Mouse (Mus musculus) liver, embryonic 12.5 days (tissue): Measurements from ENCODE around the gene Mpped1. TPM values are rescaled to one million over a fixed set of nuclear protein-coding genes. Genes with fewer than 3 reads are reported as not detected.

Experiments
- ATAC-seq: fragments of 200-750 bp; cut with Nextera tagmentation; 2 replicates; pipeline ENCODE4 v1.8.0; 2017; ENCODE audit warnings: moderate number of reproducible peaks, mild to moderate bottlenecking, moderate library complexity
- H3K27ac ChIP-seq: fragments of 300-500 bp; sonication (generic); 2 replicates; pipeline ENCODE4 v1.5.1; 2016; ENCODE audit warnings: mild to moderate bottlenecking
- H3K27me3 ChIP-seq: fragments of 300-500 bp; sonication (generic); replicated peaks from 2 replicates; pipeline ENCODE4 v1.6.1; 2016; ENCODE audit warnings: mild to moderate bottlenecking, moderate library complexity
- H3K36me3 ChIP-seq: fragments of 300-500 bp; sonication (generic); 2 replicates; pipeline ENCODE4 v1.6.1; 2016; ENCODE audit warnings: mild to moderate bottlenecking, moderate library complexity
- H3K4me1 ChIP-seq: fragments of 300-500 bp; sonication (generic); 2 replicates; pipeline ENCODE4 v1.6.1; 2016
- H3K4me2 ChIP-seq: fragments of 300-500 bp; sonication (generic); 2 replicates; pipeline ENCODE4 v1.6.1; 2016; ENCODE audit warnings: mild to moderate bottlenecking, moderate library complexity
- H3K4me3 ChIP-seq: fragments of 300-500 bp; sonication (generic); 2 replicates; pipeline ENCODE4 v1.5.1; 2016; ENCODE audit warnings: mild to moderate bottlenecking, moderate library complexity
- H3K9ac ChIP-seq: fragments of 300-500 bp; sonication (generic); 2 replicates; pipeline ENCODE4 v1.6.1; 2016; ENCODE audit warnings: mild to moderate bottlenecking, moderate library complexity
- H3K9me3 ChIP-seq: fragments of 300-500 bp; sonication (generic); replicated peaks from 2 replicates; pipeline ENCODE4 v1.6.1; 2016; ENCODE audit warnings: mild to moderate bottlenecking, moderate library complexity
- WGBS: fragments of 180-500 bp; shearing (Covaris S2); methylation state at CpG from one replicate; pipeline ENCODE4 v1.1.7; 2016; ENCODE audit not compliant: insufficient replicate concordance; 5-methylcytosine and 5-hydroxymethylcytosine counted together
- polyA plus RNA-seq: library from polyadenylated mRNA; unstranded; fragments of >200 nt; fragmentation: Nextera tagmentation; extraction: Ambion mirVana; gene quantifications from 2 replicates; pipeline ENCODE4 v1.2.1, GENCODE M21; 2016

Gene Mpped1
- 0.10 and 0.11 TPM in 2 replicates for polyA plus RNA-seq

GRCm38 (mm10) chr15:83779387-83779786 is at the start of gene Mpped1:
TSS of gene Mpped1 (plus strand) at chr15:83779467.
- no peak within 1 kb of the TSS for H3K27ac ChIP-seq
- no peaks in the 10 kb centered on the region for H3K36me3 ChIP-seq
- H3K4me1 ChIP-seq, result no peaks in the 10 kb centered on the region
- H3K27me3 ChIP-seq, result peaks cover 68% of the 10 kb centered on the region
- no peak within 1 kb of the TSS for H3K9ac ChIP-seq
- peak within 1 kb of the TSS; percentile 54 for H3K4me2 ChIP-seq
- peak within 1 kb of the TSS; percentile 41 for H3K4me3 ChIP-seq
- WGBS, result 3% methylated on average over 27 of the region's 37 CpGs
- H3K9me3 ChIP-seq, result no peaks in the 10 kb centered on the region
- ATAC-seq, result no peak

- 46% methylated on average over 21 of the region's 21 CpGs for WGBS
- no peak overlapping the region for H3K9ac ChIP-seq
- no peak overlapping the region for H3K27ac ChIP-seq
- no peaks in the 10 kb centered on the region for H3K36me3 ChIP-seq
- no peak for ATAC-seq
- no peak overlapping the region for H3K4me3 ChIP-seq
- H3K4me2 ChIP-seq, result no peak overlapping the region
- H3K9me3 ChIP-seq, result no peaks in the 10 kb centered on the region
- no peaks in the 10 kb centered on the region for H3K4me1 ChIP-seq
- H3K27me3 ChIP-seq, result no peaks in the 10 kb centered on the region; the same call in 1 of the 2 replicates
These were observed 38.4 kb upstream of the Mpped1 start for GRCm38 (mm10) chr15:83740676-83741422.

- Histone ChIP-seq H3K4me1 (no peaks in the 10 kb centered on the region), H3K4me2 (no peak overlapping the region), H3K36me3 (no peaks in the 10 kb centered on the region), H3K27ac (no peak overlapping the region), H3K4me3 (no peak overlapping the region), H3K9me3 (no peaks in the 10 kb centered on the region), H3K27me3 (no peaks in the 10 kb centered on the region; the same call in 1 of the 2 replicates), H3K9ac (no peak overlapping the region)
- WGBS, result 64% methylated on average over 1 of the region's 1 CpGs
- ATAC-seq, result no peak
These were observed 37.2 kb upstream of the Mpped1 start for GRCm38 (mm10) chr15:83742018-83742417.

GRCm38 (mm10) chr15:83746311-83746710 is 33.0 kb upstream of the Mpped1 start:
- Histone ChIP-seq H3K9me3 (no peaks in the 10 kb centered on the region), H3K4me2 (no peak overlapping the region), H3K9ac (no peak overlapping the region), H3K36me3 (no peaks in the 10 kb centered on the region), H3K4me1 (no peaks in the 10 kb centered on the region), H3K4me3 (no peak overlapping the region), H3K27ac (no peak overlapping the region), H3K27me3 (no peaks in the 10 kb centered on the region; the same call in 1 of the 2 replicates)
- ATAC-seq, result no peak
- 62% methylated on average over 16 of the region's 16 CpGs for WGBS

- H3K9ac ChIP-seq, result no peak overlapping the region
- no peaks in the 10 kb centered on the region for H3K27me3 ChIP-seq
- no peak overlapping the region for H3K27ac ChIP-seq
- H3K4me1 ChIP-seq, result no peaks in the 10 kb centered on the region
- no peaks in the 10 kb centered on the region for H3K9me3 ChIP-seq
- WGBS, result 65% methylated on average over 6 of the region's 6 CpGs
- H3K36me3 ChIP-seq, result no peaks in the 10 kb centered on the region
- H3K4me3 ChIP-seq, result no peak overlapping the region
- H3K4me2 ChIP-seq, result no peak overlapping the region
- no peak for ATAC-seq
These were observed 30.3 kb upstream of the Mpped1 start for GRCm38 (mm10) chr15:83748986-83749385.

GRCm38 (mm10) chr15:83749436-83749835 is 29.8 kb upstream of the Mpped1 start:
- H3K4me1 ChIP-seq, result no peaks in the 10 kb centered on the region
- no peak overlapping the region for H3K9ac ChIP-seq
- no peaks in the 10 kb centered on the region for H3K27me3 ChIP-seq
- no peak overlapping the region for H3K4me3 ChIP-seq
- H3K4me2 ChIP-seq, result no peak overlapping the region
- H3K36me3 ChIP-seq, result no peaks in the 10 kb centered on the region
- ATAC-seq, result no peak
- H3K27ac ChIP-seq, result no peak overlapping the region
- 46% methylated on average over 9 of the region's 9 CpGs for WGBS
- H3K9me3 ChIP-seq, result no peaks in the 10 kb centered on the region; the same call in 1 of the 2 replicates

GRCm38 (mm10) chr15:83756742-83757141 is 22.5 kb upstream of the Mpped1 start:
- H3K9ac ChIP-seq, result no peak overlapping the region
- 17% methylated on average over 9 of the region's 9 CpGs for WGBS
- H3K4me1 ChIP-seq, result no peaks in the 10 kb centered on the region
- H3K9me3 ChIP-seq, result no peaks in the 10 kb centered on the region; the same call in 1 of the 2 replicates
- H3K36me3 ChIP-seq, result no peaks in the 10 kb centered on the region
- ATAC-seq, result no peak
- H3K27ac ChIP-seq, result no peak overlapping the region
- H3K4me3 ChIP-seq, result no peak overlapping the region
- 0 out of 2 replicates have a peak, but pooled peaks cover 5% of the 10 kb centered on the region for H3K27me3 ChIP-seq
- no peak overlapping the region for H3K4me2 ChIP-seq

- 16% methylated on average over 4 of the region's 4 CpGs for WGBS
- Histone ChIP-seq H3K27me3 (0 out of 2 replicates have a peak, but pooled peaks cover 5% of the 10 kb centered on the region), H3K27ac (no peak overlapping the region), H3K9me3 (no peaks in the 10 kb centered on the region; the same call in 1 of the 2 replicates), H3K36me3 (no peaks in the 10 kb centered on the region), H3K4me1 (no peaks in the 10 kb centered on the region), H3K4me3 (no peak overlapping the region), H3K4me2 (no peak overlapping the region), H3K9ac (no peak overlapping the region)
- no peak for ATAC-seq
These were observed 20.3 kb upstream of the Mpped1 start for GRCm38 (mm10) chr15:83758958-83759357.

- Histone ChIP-seq H3K4me2 (no peak overlapping the region), H3K4me3 (no peak overlapping the region), H3K36me3 (no peaks in the 10 kb centered on the region), H3K9ac (no peak overlapping the region), H3K4me1 (no peaks in the 10 kb centered on the region), H3K27ac (no peak overlapping the region), H3K27me3 (0 out of 2 replicates have a peak, but pooled peaks cover 5% of the 10 kb centered on the region), H3K9me3 (no peaks in the 10 kb centered on the region)
- no peak for ATAC-seq
- WGBS, result 6% methylated on average over 10 of the region's 10 CpGs
These were observed 18.6 kb upstream of the Mpped1 start for GRCm38 (mm10) chr15:83760683-83761082.

- Histone ChIP-seq H3K9ac (no peak overlapping the region), H3K4me1 (no peaks in the 10 kb centered on the region), H3K36me3 (no peaks in the 10 kb centered on the region), H3K4me2 (no peak overlapping the region), H3K27ac (no peak overlapping the region), H3K27me3 (0 out of 2 replicates have a peak, but pooled peaks cover 5% of the 10 kb centered on the region), H3K4me3 (no peak overlapping the region), H3K9me3 (no peaks in the 10 kb centered on the region)
- no peak for ATAC-seq
- WGBS, result 77% methylated on average over 13 of the region's 13 CpGs
These were observed 17.8 kb upstream of the Mpped1 start for GRCm38 (mm10) chr15:83761512-83761911.

- H3K9ac ChIP-seq, result no peak overlapping the region
- no peaks in the 10 kb centered on the region for H3K9me3 ChIP-seq
- ATAC-seq, result no peak
- no peaks in the 10 kb centered on the region for H3K4me1 ChIP-seq
- WGBS, result 22% methylated on average over 6 of the region's 6 CpGs
- no peak overlapping the region for H3K27ac ChIP-seq
- H3K4me2 ChIP-seq, result no peak overlapping the region
- no peaks in the 10 kb centered on the region for H3K36me3 ChIP-seq
- H3K4me3 ChIP-seq, result no peak overlapping the region
- H3K27me3 ChIP-seq, result peaks cover 5% of the 10 kb centered on the region; the same call in 1 of the 2 replicates
These were observed 13.8 kb upstream of the Mpped1 start for GRCm38 (mm10) chr15:83765388-83766029.

- Histone ChIP-seq H3K4me2 (no peak overlapping the region), H3K4me3 (no peak overlapping the region), H3K36me3 (no peaks in the 10 kb centered on the region), H3K9ac (no peak overlapping the region), H3K27ac (no peak overlapping the region), H3K9me3 (no peaks in the 10 kb centered on the region), H3K27me3 (peaks cover 9% of the 10 kb centered on the region), H3K4me1 (no peaks in the 10 kb centered on the region)
- WGBS, result 60% methylated on average over 8 of the region's 8 CpGs
- ATAC-seq, result no peak
These were observed 7.8 kb upstream of the Mpped1 start for GRCm38 (mm10) chr15:83771346-83772053.
